Comparison of ENCODE assay signal across 8 mouse cellular contexts in the genomic region with DNA sequence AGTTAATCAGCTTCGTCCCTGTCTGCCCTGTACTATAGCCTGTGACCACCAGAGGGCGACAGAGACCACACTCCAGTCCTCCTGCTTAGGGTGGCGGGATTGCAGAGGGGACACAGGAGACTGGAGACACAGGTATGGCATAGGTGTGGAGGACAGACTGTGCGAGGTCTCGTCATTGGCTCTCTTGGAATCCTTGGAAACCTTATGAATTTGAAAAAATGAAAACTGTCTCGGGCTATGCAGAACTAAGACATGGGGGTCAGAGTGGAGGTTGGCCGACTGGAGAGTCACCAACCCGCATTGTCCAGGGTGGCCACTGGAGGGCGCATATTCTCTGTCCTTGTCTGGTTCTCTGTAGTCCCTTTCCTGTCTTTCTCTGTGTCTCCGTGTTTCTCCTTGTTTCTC. TPM values are rescaled to one million over a fixed set of nuclear protein-coding genes. Genes with fewer than 3 reads are reported as not detected.
A peak's percentile ranks its signal among the peaks of the same experiment; 100 is the strongest.
DNase-seq lines count a peak whose midpoint lies in the region; ATAC-seq lines count a peak whose summit lies in the region.

No protein-coding gene starts in this region.

- H3K36me3 ChIP-seq in embryonic facial prominence, embryonic 11.5 days (replicated peaks; ENCODE audit: control insufficient read depth, insufficient read depth, low read depth, low read length): no peaks in the 10 kb centered on the region
- no peaks in the 10 kb centered on the region for H3K36me3 ChIP-seq in limb, embryonic 11.5 days (ENCODE audit: control insufficient read depth, insufficient read depth, low read length)
- H3K36me3 ChIP-seq in midbrain, embryonic 14.5 days (ENCODE audit: control insufficient read depth, insufficient read depth, low read length): no peaks in the 10 kb centered on the region

- H3K9me3 ChIP-seq in embryonic facial prominence, embryonic 11.5 days (replicated peaks; ENCODE audit: control insufficient read depth, low read length): no peaks in the 10 kb centered on the region
- H3K9me3 ChIP-seq in limb, embryonic 11.5 days (ENCODE audit: control insufficient read depth, low read length): no peaks in the 10 kb centered on the region
- no peaks in the 10 kb centered on the region for H3K9me3 ChIP-seq in midbrain, embryonic 14.5 days (ENCODE audit: control insufficient read depth, low read length)

- ATAC-seq in embryonic facial prominence, embryonic 11.5 days (replicated peaks; ENCODE audit: insufficient number of reproducible peaks, low FRiP score, low TSS enrichment, low read depth): peak; percentile 36
- peak; percentile 51 for ATAC-seq in limb, embryonic 11.5 days (ENCODE audit: insufficient number of reproducible peaks, low FRiP score, low TSS enrichment, low read depth)
- peak; percentile 42; the same call in 1 of the 2 replicates for ATAC-seq in midbrain, embryonic 14.5 days (ENCODE audit: low FRiP score, low TSS enrichment)

- DNase-seq in 3134 (ENCODE audit: extremely low read depth, insufficient read length, low spot score): peak; percentile 70
- DNase-seq in adrenal gland, postnatal 25 days: peak; percentile 91
- DNase-seq in embryonic facial prominence, embryonic 11.5 days (ENCODE audit: low spot score): peak; percentile 92
- DNase-seq in heart, adult 18-20 months: peak; percentile 89 to 97
- DNase-seq in kidney, adult 18-20 months: peak; percentile 93
- peak; percentile 99 for DNase-seq in limb, embryonic 11.5 days (ENCODE audit: low spot score)
- DNase-seq in midbrain, embryonic 14.5 days: peak; percentile 94
- peak; percentile 76 for DNase-seq in spleen, adult 12 weeks (ENCODE audit: low spot score)

- H3K4me2 ChIP-seq in embryonic facial prominence, embryonic 11.5 days (ENCODE audit: low read depth, low read length): peak overlapping the region; percentile 34
- H3K4me2 ChIP-seq in limb, embryonic 11.5 days (ENCODE audit: low read depth, severe bottlenecking): peak overlapping the region; percentile 23
- peak overlapping the region; percentile 33 for H3K4me2 ChIP-seq in midbrain, embryonic 14.5 days (ENCODE audit: low read length)

- peak overlapping the region; percentile 28 for H3K9ac ChIP-seq in embryonic facial prominence, embryonic 11.5 days (replicated peaks; ENCODE audit: low read length)
- no peak overlapping the region for H3K9ac ChIP-seq in limb, embryonic 11.5 days (ENCODE audit: low read length)
- H3K9ac ChIP-seq in midbrain, embryonic 14.5 days (replicated peaks; ENCODE audit: low read length): no peak overlapping the region

- H3K4me3 ChIP-seq in embryonic facial prominence, embryonic 11.5 days (ENCODE audit: low read depth, low read length): no peak overlapping the region
- H3K4me3 ChIP-seq in limb, embryonic 11.5 days (ENCODE audit: low read depth, low read length): no peak overlapping the region
- H3K4me3 ChIP-seq in midbrain, embryonic 14.5 days (replicated peaks; ENCODE audit: low read depth, low read length): no peak overlapping the region

- H3K4me1 ChIP-seq in embryonic facial prominence, embryonic 11.5 days (ENCODE audit: control insufficient read depth, insufficient read depth, low read length): peaks cover 17% of the 10 kb centered on the region
- H3K4me1 ChIP-seq in limb, embryonic 11.5 days (ENCODE audit: control insufficient read depth, insufficient read depth, low read length): peaks cover 30% of the 10 kb centered on the region
- H3K4me1 ChIP-seq in midbrain, embryonic 14.5 days (ENCODE audit: control insufficient read depth, insufficient read depth, low read length): peaks cover 35% of the 10 kb centered on the region

- under 1% methylated on average over 10 of the region's 10 CpGs for WGBS in embryonic facial prominence, embryonic 11.5 days
- 0% methylated on average over 10 of the region's 10 CpGs for WGBS in limb, embryonic 11.5 days
- 0% methylated on average over 10 of the region's 10 CpGs for WGBS in midbrain, embryonic 14.5 days

- no peak overlapping the region; the same call in 1 of the 2 replicates for H3K27ac ChIP-seq in embryonic facial prominence, embryonic 11.5 days (replicated peaks; ENCODE audit: low read depth, low read length)
- no peak overlapping the region for H3K27ac ChIP-seq in limb, embryonic 11.5 days (replicated peaks; ENCODE audit: low read depth, low read length)
- H3K27ac ChIP-seq in midbrain, embryonic 14.5 days (replicated peaks; ENCODE audit: low read depth, low read length): peak overlapping the region; percentile 50

- H3K27me3 ChIP-seq in embryonic facial prominence, embryonic 11.5 days (ENCODE audit: control insufficient read depth, insufficient read depth, low read length): peaks cover 7% of the 10 kb centered on the region
- 0 out of 2 replicates have a peak, but pooled peaks cover 2% of the 10 kb centered on the region for H3K27me3 ChIP-seq in limb, embryonic 11.5 days (ENCODE audit: control insufficient read depth, insufficient read depth, low read length)
- no peaks in the 10 kb centered on the region; the same call in 1 of the 2 replicates for H3K27me3 ChIP-seq in midbrain, embryonic 14.5 days (ENCODE audit: control insufficient read depth, insufficient read depth, low read length)

RNA-seq across cellular contexts. Expression of gene Fam92b, which starts 1.8 kb away (rescaled TPM):
- 1.6 TPM in 1 of 2 replicates, not detected in the other for total RNA-seq in adrenal gland, postnatal 25 days (2021)
- 1.4 and 1.5 TPM in 2 replicates for polyA plus RNA-seq in embryonic facial prominence, embryonic 11.5 days (2014; fragmentation: Nextera tagmentation; extraction: Ambion mirVana)
- total RNA-seq in heart, adult 18-20 months (2021): under 1 TPM in 1 of 2 experiments, not detected in 1; 0.31 TPM
- 0.16 and 0.27 TPM in 2 replicates for polyA plus RNA-seq in limb, embryonic 11.5 days (2014; fragmentation: Nextera tagmentation; extraction: Ambion mirVana)
- polyA plus RNA-seq in midbrain, embryonic 14.5 days (2014; fragmentation: Nextera tagmentation; extraction: Ambion mirVana): 0.92 and 1.8 TPM in 2 replicates

RNA-seq across cellular contexts. Expression of gene Gse1, which starts 49.2 kb away (rescaled TPM):
- total RNA-seq in adrenal gland, postnatal 25 days (2021): 40.1 and 48.8 TPM in 2 replicates
- 7.5 and 8.1 TPM in 2 replicates for polyA plus RNA-seq in embryonic facial prominence, embryonic 11.5 days (2014; fragmentation: Nextera tagmentation; extraction: Ambion mirVana)
- 10 to 100 TPM; 15.5 to 16.0 TPM for total RNA-seq in heart, adult 18-20 months (2021)
- polyA plus RNA-seq in limb, embryonic 11.5 days (2014; fragmentation: Nextera tagmentation; extraction: Ambion mirVana): 6.6 and 8.2 TPM in 2 replicates
- polyA plus RNA-seq in midbrain, embryonic 14.5 days (2014; fragmentation: Nextera tagmentation; extraction: Ambion mirVana): 28.6 and 29.0 TPM in 2 replicates
